Mouse (Mus musculus) adrenal gland, postnatal 36 days (tissue): ENCODE data around the gene Txnip. TPM values are rescaled to one million over a fixed set of nuclear protein-coding genes. Genes with fewer than 3 reads are reported as not detected.

Source experiments
- DNase-seq, 2 experiments: peaks; one replicate each; pipeline ENCODE4 v3.0.0; 2021; ENCODE audit warnings: mixed read lengths in 1 of 2
- total RNA-seq, 2 experiments: library from RNA; stranded (reverse); gene quantifications; 2 replicates each; pipeline ENCODE4 v1.2.3; 2021

The Txnip gene
- total RNA-seq, 2 experiments from 2014 or later: 515 to 572 TPM

- DNase-seq: no peak
These were observed 11.7 kb downstream of the Txnip start for GRCm38 (mm10) chr3:96569506-96569905.

DNA sequence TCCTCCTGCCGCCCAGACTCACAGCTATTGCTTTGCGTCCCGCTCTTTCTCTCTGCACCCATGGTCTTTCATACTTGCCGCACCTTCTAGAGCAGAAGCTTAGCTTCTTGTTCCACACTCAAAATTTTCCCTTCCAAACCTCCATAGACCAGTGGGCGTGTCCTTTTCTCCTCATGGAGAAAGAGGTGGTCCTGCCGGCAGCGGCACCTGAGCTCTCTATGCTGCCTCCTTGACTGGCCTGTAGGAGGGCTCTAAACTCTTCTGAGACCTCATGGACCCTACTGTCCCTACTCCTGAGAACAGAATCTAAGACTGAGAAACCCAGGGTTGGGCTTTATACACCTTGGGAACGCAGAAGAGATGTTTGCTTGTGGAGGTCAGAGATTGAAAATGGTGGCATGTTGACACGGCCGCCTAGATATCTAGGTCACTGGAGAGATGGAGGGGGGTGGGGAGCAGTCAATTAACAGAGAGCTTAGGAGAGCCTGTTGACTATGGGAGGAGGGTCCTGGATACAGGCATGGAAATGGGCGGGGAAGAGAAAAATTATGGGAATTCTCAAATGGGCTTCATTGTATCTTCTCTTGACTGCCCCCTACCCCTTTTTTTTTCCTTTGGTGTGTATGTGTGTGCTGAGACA is 12.3 kb downstream of the Txnip start:
- no peak for DNase-seq

DNA sequence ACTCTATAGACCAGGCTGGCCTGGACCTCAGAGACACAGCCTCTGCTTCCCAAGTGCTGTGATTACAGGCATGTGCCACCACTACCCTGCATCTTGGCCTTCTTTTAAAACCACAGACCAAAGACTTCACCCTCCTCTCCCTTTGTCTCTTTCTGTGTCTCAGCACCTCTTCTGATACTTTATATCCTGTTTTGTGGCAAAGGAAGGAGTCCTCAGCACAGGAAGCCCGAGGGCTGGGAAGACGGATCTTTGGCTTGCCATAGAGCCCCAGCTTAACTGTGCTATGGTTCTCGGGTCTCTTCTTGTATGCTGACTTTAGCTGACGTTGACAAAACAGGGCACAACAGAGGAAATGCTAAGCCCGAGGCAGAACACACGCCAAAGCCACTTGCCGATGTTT is 12.9 kb downstream of the Txnip start:
- DNase-seq: no peak

GRCm38 (mm10) chr3:96571336-96571735 is 13.6 kb downstream of the Txnip start:
- DNase-seq: no peak

- DNase-seq: peak; percentile 40 to 64
These were observed 14.3 kb downstream of the Txnip start for GRCm38 (mm10) chr3:96571896-96572698.

DNA sequence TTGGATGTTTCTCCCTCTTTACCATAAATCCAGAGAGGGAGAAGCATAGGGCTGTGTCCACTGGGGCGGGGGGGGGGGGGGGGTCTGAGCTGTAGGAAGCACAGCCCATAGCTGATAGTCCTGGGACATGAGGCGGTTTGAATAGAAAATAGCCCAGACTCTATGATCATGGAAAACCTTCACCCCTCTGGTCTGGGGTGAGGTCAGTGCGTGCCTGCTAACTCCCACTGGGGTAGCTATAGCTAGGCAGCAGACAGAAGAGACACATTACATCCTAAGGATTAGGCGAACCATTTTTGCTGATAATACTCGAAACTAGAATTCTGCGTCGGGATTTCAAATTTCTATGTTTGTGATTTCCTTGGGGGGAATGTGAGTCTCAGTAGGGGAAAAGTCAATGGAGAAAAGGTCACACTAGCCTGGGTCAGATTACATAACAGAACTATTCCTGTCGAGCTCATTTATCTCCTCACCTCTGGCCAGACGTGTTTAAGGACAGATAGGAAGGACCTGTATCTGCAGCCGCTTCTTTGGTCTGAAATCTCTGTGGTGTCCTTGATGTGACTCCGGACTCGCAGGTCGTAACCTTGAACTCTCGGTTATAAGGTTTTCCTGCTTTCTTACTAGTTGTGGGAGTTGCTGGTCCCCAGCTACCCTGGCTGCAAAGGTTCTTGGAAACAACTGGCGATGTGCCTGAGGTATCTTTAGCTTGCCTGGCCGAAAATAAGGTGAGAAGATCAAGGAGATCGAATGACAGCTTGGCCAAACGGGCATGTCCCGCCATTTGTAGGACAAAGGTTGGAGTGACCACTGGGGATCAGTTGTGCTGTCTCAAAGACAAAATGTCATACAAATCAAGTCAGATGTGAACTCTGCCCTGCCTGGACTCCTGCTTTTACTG is 16.1 kb downstream of the Txnip start:
- peak; percentile 44 to 62 for DNase-seq

- peak; percentile 53 to 65 for DNase-seq
These were observed 17.7 kb downstream of the Txnip start for GRCm38 (mm10) chr3:96575272-96575984.

DNA sequence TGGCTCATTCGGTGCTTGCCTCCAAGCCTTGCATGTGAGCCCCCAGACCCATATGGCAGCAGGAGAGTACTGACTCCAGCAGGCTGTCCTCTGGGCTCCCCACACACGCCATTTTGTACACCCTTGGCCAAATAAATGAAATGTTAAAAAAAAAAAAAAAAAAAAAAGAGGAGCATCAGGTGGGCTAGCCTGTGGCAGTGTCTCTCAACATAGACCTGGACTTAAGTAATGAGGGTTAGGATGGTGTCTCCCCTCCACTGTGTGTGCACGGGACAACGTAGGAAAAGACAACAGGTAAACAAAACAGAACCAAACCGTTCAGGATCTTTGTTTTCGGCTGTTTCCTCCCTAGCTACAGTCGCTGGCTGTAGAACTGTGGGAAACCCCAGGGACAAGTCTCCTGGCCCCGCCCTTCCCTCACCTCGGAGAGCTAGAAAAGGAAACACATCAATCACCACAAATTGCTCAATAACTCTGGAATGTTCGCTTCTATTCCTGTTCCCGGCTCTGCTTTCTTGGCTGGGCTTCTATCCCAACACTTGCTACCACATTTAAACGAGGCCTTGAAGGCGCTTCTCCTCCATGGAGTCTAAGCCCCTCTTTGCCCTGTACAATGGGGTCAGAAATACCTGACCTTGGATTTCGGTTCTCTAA is 18.4 kb downstream of the Txnip start:
- DNase-seq: peak; percentile 80 to 88

GRCm38 (mm10) chr3:96576690-96577541 is 19.2 kb downstream of the Txnip start, which contains the start of gene Gm16253:
Gm16253 (plus strand) TSS chr3:96576984.
- DNase-seq: peak; percentile 89 to 90

DNA sequence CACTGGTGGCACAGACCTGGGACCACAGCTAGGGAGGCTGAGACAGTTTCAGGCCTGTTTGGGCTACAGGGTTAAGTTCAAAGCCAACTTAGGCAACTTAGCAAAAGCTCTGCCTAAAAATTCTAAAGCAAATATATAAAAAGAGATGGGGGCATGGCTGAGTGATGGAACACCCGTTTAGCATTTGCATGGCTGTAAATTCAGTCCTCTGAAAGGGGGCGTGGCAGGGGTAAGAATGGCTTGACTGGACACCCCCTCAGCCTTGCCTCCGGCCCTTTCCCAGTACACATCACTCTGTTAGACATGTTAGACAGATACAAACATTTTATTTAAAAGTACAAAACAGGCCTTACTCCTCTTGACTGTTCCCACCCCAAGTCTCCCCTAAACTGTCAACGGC is 19.8 kb downstream of the Txnip start:
- no peak for DNase-seq

GRCm38 (mm10) chr3:96578561-96579238 is 20.9 kb downstream of the Txnip start:
- DNase-seq: no peak

- DNase-seq: no peak
These were observed 21.5 kb downstream of the Txnip start for GRCm38 (mm10) chr3:96579239-96579750.

- peak; percentile 92 to 93 for DNase-seq
These were observed 22.2 kb downstream of the Txnip start for GRCm38 (mm10) chr3:96579885-96580454.

DNA sequence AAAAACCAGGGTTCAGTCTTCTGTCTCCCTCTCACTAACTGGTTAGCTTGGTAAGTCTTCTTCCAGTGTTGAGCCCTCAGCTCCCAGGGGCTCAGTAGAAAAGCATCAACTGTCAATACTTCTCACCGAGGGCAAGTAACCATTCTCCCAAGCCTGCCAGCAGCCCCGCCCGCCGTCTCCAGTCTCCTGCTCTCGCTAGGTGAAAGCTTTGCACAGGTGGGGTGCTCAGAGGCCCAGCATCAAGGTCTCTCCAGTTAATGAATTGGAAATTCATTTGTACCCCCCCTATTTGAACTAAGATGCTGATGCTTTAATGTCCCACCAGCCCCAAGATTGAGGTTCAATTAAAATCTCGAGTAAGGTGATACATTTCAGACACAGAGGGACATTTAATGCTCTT is 23.4 kb downstream of the Txnip start:
- DNase-seq: no peak

GRCm38 (mm10) chr3:96581771-96582515 is 24.2 kb downstream of the Txnip start:
- DNase-seq: no peak

DNA sequence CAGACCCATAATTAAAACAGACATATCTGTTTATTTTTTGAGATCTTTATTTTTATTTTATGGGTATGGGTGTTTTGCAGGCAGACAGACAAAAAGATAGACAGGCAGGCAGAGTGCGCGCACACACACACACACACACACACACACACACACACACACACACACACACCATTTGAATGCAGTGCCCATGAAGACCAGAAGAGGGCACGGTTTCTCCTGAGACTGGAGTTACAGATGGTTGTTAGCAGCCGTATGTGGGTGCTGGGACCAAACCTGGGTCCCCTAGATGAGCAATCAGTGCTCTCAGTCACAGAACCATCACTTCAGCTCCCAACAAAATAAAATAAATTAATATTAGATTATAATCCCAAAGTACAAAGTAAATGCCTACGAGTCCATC is 25.6 kb downstream of the Txnip start:
- DNase-seq: no peak

DNA sequence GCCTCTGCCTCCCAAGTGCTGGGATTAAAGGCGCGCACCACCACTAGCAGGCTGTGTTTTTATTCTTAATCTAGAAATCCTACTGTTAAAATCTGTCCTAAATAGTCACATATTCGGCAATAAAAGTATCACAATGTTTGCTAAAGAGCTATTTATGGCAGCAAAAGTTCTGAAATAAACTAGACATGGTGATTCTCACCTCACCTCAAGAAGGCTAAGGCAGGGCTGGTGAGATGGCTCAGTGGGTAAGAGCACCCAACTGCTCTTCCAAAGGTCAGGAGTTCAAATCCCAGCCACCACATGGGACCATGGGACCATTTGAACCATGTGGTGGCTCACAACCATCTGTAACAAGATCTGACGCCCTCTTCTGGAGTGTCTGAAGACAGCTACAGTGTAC is 32.9 kb downstream of the Txnip start:
- no peak for DNase-seq

DNA sequence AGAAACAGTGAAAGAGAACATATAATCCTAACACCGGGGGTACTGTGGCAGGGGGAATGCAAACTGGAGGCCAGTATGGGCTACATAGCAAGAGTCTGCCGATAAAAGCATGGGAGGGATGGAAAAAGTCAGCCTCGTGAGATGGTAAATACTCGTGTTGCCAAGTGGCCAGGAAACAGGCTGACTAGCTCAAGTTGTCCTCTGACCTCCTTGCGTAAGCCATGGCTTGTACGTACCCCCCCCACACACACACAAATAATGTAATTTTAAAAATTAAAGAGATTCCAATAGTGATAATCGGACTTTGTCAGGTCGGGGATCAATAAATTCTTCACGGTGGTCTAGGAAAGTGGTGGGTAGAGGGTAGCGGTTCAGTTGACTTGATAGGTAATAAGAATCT is 35.6 kb downstream of the Txnip start:
- DNase-seq: no peak
